Mouse (Mus musculus): ENCODE measurements around the gene Lrwd1. TPM values are rescaled to one million over a fixed set of nuclear protein-coding genes. Genes with fewer than 3 reads are reported as not detected.

Gene Lrwd1
- polyA plus RNA-seq, 1 experiment: 54.5 TPM

GRCm38 (mm10) chr5:136147704-136148103 is 11.8 kb upstream of the Lrwd1 start:
- H3K27me3 ChIP-seq (replicated peaks): no peaks in the 10 kb centered on the region
- H3K4me3 ChIP-seq (replicated peaks): peak overlapping the region; percentile 28
- peaks cover 91% of the 10 kb centered on the region for H3K4me1 ChIP-seq
- H3K36me3 ChIP-seq (replicated peaks; ENCODE audit: low read length): peaks cover 25% of the 10 kb centered on the region
- no peaks in the 10 kb centered on the region for H3K9me3 ChIP-seq
- no peak for TF ChIP-seq GATA1 (IDR thresholded peaks at IDR 0.05; ENCODE audit: borderline replicate concordance, low read length)
- TF ChIP-seq FLI1 (IDR thresholded peaks at IDR 0.05; ENCODE audit: low read length): no peak

DNA sequence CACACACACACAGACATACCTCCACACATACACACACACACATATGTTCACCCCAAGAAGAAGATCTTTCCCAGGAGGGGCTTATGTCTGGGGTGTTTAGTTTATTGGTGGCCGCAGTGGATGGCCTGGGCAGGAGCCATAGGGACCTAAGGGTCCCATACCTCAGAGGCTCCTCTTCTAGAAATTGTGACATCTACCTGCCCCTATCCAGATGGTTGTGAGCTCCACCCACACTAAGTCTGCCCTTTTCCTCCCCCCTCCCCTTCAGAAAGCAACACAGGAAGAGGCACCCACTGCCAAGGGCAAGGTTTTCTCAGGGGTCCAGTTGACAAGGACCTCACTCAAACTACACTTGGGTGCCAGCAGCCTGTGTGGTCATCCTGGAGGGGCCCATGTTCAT is 11.1 kb upstream of the Lrwd1 start:
- peaks cover 25% of the 10 kb centered on the region for H3K36me3 ChIP-seq (replicated peaks; ENCODE audit: low read length)
- no peaks in the 10 kb centered on the region for H3K27me3 ChIP-seq (replicated peaks)
- no peak overlapping the region for H3K4me3 ChIP-seq (replicated peaks)
- peaks cover 83% of the 10 kb centered on the region for H3K4me1 ChIP-seq
- no peak for TF ChIP-seq GATA1 (IDR thresholded peaks at IDR 0.05; ENCODE audit: borderline replicate concordance, low read length)
- no peak for TF ChIP-seq FLI1 (IDR thresholded peaks at IDR 0.05; ENCODE audit: low read length)
- H3K9me3 ChIP-seq: no peaks in the 10 kb centered on the region

DNA sequence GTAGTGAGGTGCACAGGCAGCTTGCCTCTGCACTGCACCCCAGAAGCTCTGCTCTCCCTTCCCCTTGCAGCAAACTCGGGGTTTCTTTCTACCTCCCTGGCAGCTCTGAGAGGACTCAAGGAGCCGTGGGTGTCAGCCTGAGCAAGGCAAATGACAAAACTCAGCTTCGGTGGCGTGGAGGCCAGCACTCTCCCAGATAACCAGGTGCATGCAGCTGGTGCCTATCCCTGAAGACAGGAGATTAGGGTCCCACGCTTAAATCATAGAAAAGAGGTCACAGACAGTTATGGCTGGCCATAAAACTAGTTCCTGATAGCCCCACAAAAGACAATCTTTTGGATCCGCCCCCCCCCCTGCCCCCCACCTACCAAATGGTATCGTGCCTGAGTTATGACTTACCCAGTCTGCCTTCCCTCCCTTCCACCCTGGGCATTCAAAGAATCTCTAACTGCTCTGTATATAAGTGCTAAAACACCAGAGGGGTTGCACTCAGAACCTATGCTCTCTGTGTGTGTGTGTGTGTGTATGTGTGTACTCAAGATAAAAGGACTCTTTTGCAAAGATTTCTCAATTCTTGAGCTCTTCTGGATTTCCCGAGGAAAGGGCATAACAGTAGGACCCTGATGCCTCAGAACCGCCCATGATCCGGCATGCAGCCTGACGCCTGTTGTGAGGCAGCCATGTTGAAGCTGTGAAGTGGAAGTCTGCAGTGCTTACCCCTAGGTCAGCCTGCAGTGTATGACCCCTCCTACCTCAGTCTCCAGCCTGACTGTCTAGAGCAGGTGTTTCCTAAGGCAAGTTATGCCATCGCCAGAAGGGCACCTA is 8.9 kb upstream of the Lrwd1 start:
- Histone ChIP-seq H3K36me3 (replicated peaks; ENCODE audit: low read length) (peaks cover 40% of the 10 kb centered on the region), H3K9me3 (no peaks in the 10 kb centered on the region), H3K27me3 (replicated peaks) (no peaks in the 10 kb centered on the region), H3K4me1 (peaks cover 71% of the 10 kb centered on the region), H3K4me3 (replicated peaks) (peak overlapping the region; percentile 50)
- no peak for TF ChIP-seq GATA1 (IDR thresholded peaks at IDR 0.05; ENCODE audit: borderline replicate concordance, low read length)
- no peak for TF ChIP-seq FLI1 (IDR thresholded peaks at IDR 0.05; ENCODE audit: low read length)

- H3K27me3 ChIP-seq (replicated peaks): no peaks in the 10 kb centered on the region
- no peak overlapping the region for H3K4me3 ChIP-seq (replicated peaks)
- peaks cover 55% of the 10 kb centered on the region for H3K36me3 ChIP-seq (replicated peaks; ENCODE audit: low read length)
- TF ChIP-seq FLI1 (IDR thresholded peaks at IDR 0.05; ENCODE audit: low read length): no peak
- TF ChIP-seq GATA1 (IDR thresholded peaks at IDR 0.05; ENCODE audit: borderline replicate concordance, low read length): no peak
- peaks cover 71% of the 10 kb centered on the region for H3K4me1 ChIP-seq
- H3K9me3 ChIP-seq: no peaks in the 10 kb centered on the region
Measured at GRCm38 (mm10) chr5:136143161-136143755, 7.4 kb upstream of the Lrwd1 start.

DNA sequence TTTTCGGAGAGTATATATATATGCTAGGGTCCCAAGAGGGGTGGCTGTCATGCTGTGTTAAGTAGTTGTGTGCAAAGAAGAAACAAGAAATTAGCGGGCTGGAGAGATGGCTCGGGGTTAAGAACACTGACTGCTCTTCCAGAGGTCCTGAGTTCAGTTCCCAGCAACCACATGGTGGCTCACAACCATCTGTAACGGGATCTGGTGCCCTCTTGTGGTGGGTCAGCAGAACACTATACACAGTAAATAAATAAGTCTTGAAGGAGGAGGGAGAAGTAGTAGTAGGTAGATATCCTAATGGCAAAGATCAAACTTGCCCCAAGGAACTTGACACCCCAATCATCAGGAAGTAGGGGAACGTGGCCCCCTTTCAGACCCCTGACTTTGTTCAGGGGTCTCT is 6.9 kb upstream of the Lrwd1 start:
- Histone ChIP-seq H3K36me3 (replicated peaks; ENCODE audit: low read length) (peaks cover 56% of the 10 kb centered on the region), H3K4me3 (replicated peaks) (no peak overlapping the region), H3K4me1 (peaks cover 71% of the 10 kb centered on the region), H3K27me3 (replicated peaks) (no peaks in the 10 kb centered on the region), H3K9me3 (no peaks in the 10 kb centered on the region)
- TF ChIP-seq GATA1 (IDR thresholded peaks at IDR 0.05; ENCODE audit: borderline replicate concordance, low read length) (no peak), FLI1 (IDR thresholded peaks at IDR 0.05; ENCODE audit: low read length) (no peak)

GRCm38 (mm10) chr5:136140057-136140482 is 4.2 kb upstream of the Lrwd1 start:
- H3K27me3 ChIP-seq (replicated peaks): no peaks in the 10 kb centered on the region
- H3K36me3 ChIP-seq (replicated peaks; ENCODE audit: low read length): peaks cover 51% of the 10 kb centered on the region
- TF ChIP-seq GATA1 (IDR thresholded peaks at IDR 0.05; ENCODE audit: borderline replicate concordance, low read length) (no peak), FLI1 (IDR thresholded peaks at IDR 0.05; ENCODE audit: low read length) (no peak)
- H3K9me3 ChIP-seq: no peaks in the 10 kb centered on the region
- no peak overlapping the region for H3K4me3 ChIP-seq (replicated peaks)
- H3K4me1 ChIP-seq: peaks cover 63% of the 10 kb centered on the region

DNA sequence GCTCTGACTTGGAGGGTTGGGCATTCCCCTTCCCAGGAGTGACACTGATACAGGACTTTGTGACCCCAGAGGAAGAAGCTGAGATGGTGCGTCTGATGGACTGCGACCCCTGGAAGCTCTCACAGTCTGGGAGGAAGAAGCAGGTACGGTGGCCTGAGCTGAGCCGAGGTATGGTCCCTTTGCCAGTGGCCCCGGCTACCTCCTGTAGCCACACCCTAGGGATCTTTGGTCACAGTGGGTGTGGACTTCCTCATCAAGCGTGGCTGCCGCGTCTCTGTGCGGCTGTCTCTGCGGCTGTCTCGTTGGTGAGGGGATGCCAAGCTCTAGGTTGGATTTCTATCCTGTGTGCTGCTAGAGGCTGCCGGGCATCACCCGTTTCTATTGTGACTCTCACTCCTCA is 3.5 kb upstream of the Lrwd1 start:
- H3K27me3 ChIP-seq (replicated peaks): no peaks in the 10 kb centered on the region
- H3K4me3 ChIP-seq (replicated peaks): no peak overlapping the region
- peaks cover 64% of the 10 kb centered on the region for H3K4me1 ChIP-seq
- no peaks in the 10 kb centered on the region for H3K9me3 ChIP-seq
- peaks cover 57% of the 10 kb centered on the region for H3K36me3 ChIP-seq (replicated peaks; ENCODE audit: low read length)
- TF ChIP-seq FLI1 (IDR thresholded peaks at IDR 0.05; ENCODE audit: low read length) (no peak), GATA1 (IDR thresholded peaks at IDR 0.05; ENCODE audit: borderline replicate concordance, low read length) (no peak)

DNA sequence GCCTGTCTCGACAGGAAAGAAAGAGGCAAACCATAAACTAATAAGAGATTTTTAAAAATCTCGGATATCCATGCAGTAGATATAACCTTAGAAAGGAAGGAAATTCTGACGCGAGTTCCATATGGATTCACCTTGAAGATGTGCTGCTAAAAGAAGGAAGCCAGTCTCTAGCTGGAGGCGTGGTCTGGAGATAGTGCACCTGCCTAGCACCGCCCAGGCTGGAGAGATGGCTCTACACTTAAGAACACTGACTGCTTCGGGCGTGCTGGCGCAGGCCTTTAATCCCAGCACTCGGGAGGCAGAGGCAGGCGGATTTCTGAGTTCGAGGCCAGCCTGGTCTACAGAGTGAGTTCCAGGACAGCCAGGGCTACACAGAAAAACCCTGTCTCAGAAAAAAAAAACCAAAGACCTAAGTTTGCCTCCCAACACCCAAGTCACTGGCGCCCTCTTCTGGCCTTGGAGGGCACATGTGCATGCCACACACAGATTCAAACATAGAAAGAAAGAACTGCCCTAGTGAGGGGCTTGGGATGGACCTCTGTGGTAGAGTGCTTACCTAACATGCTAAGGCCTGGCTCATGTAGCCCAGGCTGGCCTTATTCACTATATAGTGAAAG is 1.9 kb upstream of the Lrwd1 start:
- Histone ChIP-seq H3K9me3 (no peaks in the 10 kb centered on the region), H3K4me3 (replicated peaks) (peak overlapping the region; percentile 72), H3K27me3 (replicated peaks) (no peaks in the 10 kb centered on the region), H3K4me1 (peaks cover 53% of the 10 kb centered on the region), H3K36me3 (replicated peaks; ENCODE audit: low read length) (peaks cover 69% of the 10 kb centered on the region)
- no peak for TF ChIP-seq GATA1 (IDR thresholded peaks at IDR 0.05; ENCODE audit: borderline replicate concordance, low read length)
- no peak for TF ChIP-seq FLI1 (IDR thresholded peaks at IDR 0.05; ENCODE audit: low read length)

- Histone ChIP-seq H3K4me3 (replicated peaks) (peak overlapping the region; percentile 95), H3K36me3 (replicated peaks; ENCODE audit: low read length) (peaks cover 69% of the 10 kb centered on the region), H3K27me3 (replicated peaks) (no peaks in the 10 kb centered on the region), H3K9me3 (no peaks in the 10 kb centered on the region), H3K4me1 (peaks cover 58% of the 10 kb centered on the region)
- no peak for TF ChIP-seq FLI1 (IDR thresholded peaks at IDR 0.05; ENCODE audit: low read length)
- TF ChIP-seq GATA1 (IDR thresholded peaks at IDR 0.05; ENCODE audit: borderline replicate concordance, low read length): no peak
Measured at GRCm38 (mm10) chr5:136136292-136136990, 567 bp upstream of the Lrwd1 start.
